Mouse (Mus musculus) lung, adult 2 months (tissue): ENCODE measurements around the gene Elovl7.

ENCODE experiments used
- CTCF ChIP-seq: fragments of 200-500 bp; IDR thresholded peaks from 2 replicates; pipeline ENCODE4 v1.5.1; 2011; ENCODE audit warnings: mild to moderate bottlenecking, low read length, control low read depth; ENCODE audit not compliant: insufficient read depth
- POLR2A ChIP-seq: fragments of 200-500 bp; IDR thresholded peaks from 2 replicates; pipeline ENCODE4 v1.6.1; 2011; ENCODE audit warnings: low read depth, mild to moderate bottlenecking, control low read depth, low read length, borderline replicate concordance; ENCODE audit errors: extremely low read depth

GRCm38 (mm10) chr13:108320216-108320615 is 106.0 kb downstream of the Elovl7 start:
- TF ChIP-seq CTCF = no peak
- no peak for TF ChIP-seq POLR2A
